Mouse (Mus musculus): ENCODE data around the gene Adamts3.

GRCm38 (mm10) chr5:89884991-89885390 lies 1.9 kb upstream of the Adamts3 start:
- TF ChIP-seq CTCF (IDR thresholded peaks at IDR 0.05; ENCODE audit: extremely low read depth, insufficient read length, insufficient replicate concordance, low read depth, low read length) (no peak), POLR2A (IDR thresholded peaks at IDR 0.05; ENCODE audit: low read depth, low read length) (no peak)

Data from small intestine, adult 2 months (tissue).